Mouse (Mus musculus): Measurements from ENCODE around the gene Hapln2.
A peak's percentile ranks its signal among the peaks of the same experiment; 100 is the strongest.

Gene Hapln2

GRCm38 (mm10) chr3:88005822-88006786 is 21.3 kb downstream of the Hapln2 start:
- no peak for DNase-seq (ENCODE audit: low spot score in 2 of 2)

GRCm38 (mm10) chr3:88002291-88002976 is 24.9 kb downstream of the Hapln2 start:
- no peak for DNase-seq (ENCODE audit: low spot score in 2 of 2)

GRCm38 (mm10) chr3:88000816-88001595 is 26.4 kb downstream of the Hapln2 start:
- DNase-seq (ENCODE audit: low spot score in 2 of 2), result no peak

GRCm38 (mm10) chr3:88000181-88000580 is 27.2 kb downstream of the Hapln2 start, which contains the start of gene Bcan:
Gene Bcan, minus strand, starts transcription at chr3:88000230.
- no peak for DNase-seq (ENCODE audit: low spot score in 2 of 2)

- DNase-seq (ENCODE audit: low spot score in 2 of 2), result no peak
Measured at GRCm38 (mm10) chr3:87999243-87999895, 28.0 kb downstream of the Hapln2 start.

GRCm38 (mm10) chr3:87998747-87999146 is 28.6 kb downstream of the Hapln2 start:
- DNase-seq (ENCODE audit: low spot score in 2 of 2), result no peak

- DNase-seq (ENCODE audit: low spot score in 2 of 2), result no peak
Measured at GRCm38 (mm10) chr3:87996971-87997614, 30.3 kb downstream of the Hapln2 start.

- DNase-seq (ENCODE audit: low spot score in 2 of 2), result no peak
Measured at GRCm38 (mm10) chr3:87996401-87996800, 31.0 kb downstream of the Hapln2 start.

- no peak for DNase-seq (ENCODE audit: low spot score in 2 of 2)
Measured at GRCm38 (mm10) chr3:87995331-87995730, 32.1 kb downstream of the Hapln2 start.

- no peak for DNase-seq (ENCODE audit: low spot score in 2 of 2)
Measured at GRCm38 (mm10) chr3:87993436-87993835, 33.9 kb downstream of the Hapln2 start.

GRCm38 (mm10) chr3:87989935-87990334 is 37.4 kb downstream of the Hapln2 start:
- DNase-seq (ENCODE audit: low spot score in 2 of 2), result no peak

- no peak for DNase-seq (ENCODE audit: low spot score in 2 of 2)
Measured at GRCm38 (mm10) chr3:87988068-87988467, 39.3 kb downstream of the Hapln2 start.

- DNase-seq (ENCODE audit: low spot score in 2 of 2), result no peak
Measured at GRCm38 (mm10) chr3:87987633-87988032, 39.8 kb downstream of the Hapln2 start.

- DNase-seq (ENCODE audit: low spot score in 2 of 2), result peak; percentile 92 to 99
Measured at GRCm38 (mm10) chr3:87986868-87987267, 40.5 kb downstream of the Hapln2 start.

- DNase-seq (ENCODE audit: low spot score in 2 of 2), result no peak
Measured at GRCm38 (mm10) chr3:87985505-87986320, 41.7 kb downstream of the Hapln2 start.

GRCm38 (mm10) chr3:87984094-87984493 is 43.3 kb downstream of the Hapln2 start:
- DNase-seq (ENCODE audit: low spot score in 2 of 2), result no peak

- DNase-seq (ENCODE audit: low spot score in 2 of 2), result no peak
Measured at GRCm38 (mm10) chr3:87983627-87984026, 43.8 kb downstream of the Hapln2 start.

GRCm38 (mm10) chr3:87982836-87983601 is 44.4 kb downstream of the Hapln2 start:
- DNase-seq (ENCODE audit: low spot score in 2 of 2), result no peak
